Mouse (Mus musculus) embryonic facial prominence, embryonic 12.5 days (tissue): ENCODE measurements around the gene Ncoa4. TPM values are rescaled to one million over a fixed set of nuclear protein-coding genes. Genes with fewer than 3 reads are reported as not detected.
A peak's percentile ranks its signal among the peaks of the same experiment; 100 is the strongest.
"Not testable (repeated sequence)": the region's sequence is repeated elsewhere in the genome, so short reads cannot be mapped to it uniquely, and the experiment has no call there.

Experiments
- ATAC-seq: fragments of 200-750 bp; cut with Nextera tagmentation; 2 replicates; pipeline ENCODE4 v1.8.0; 2017; ENCODE audit not compliant: insufficient number of reproducible peaks, insufficient read depth, low FRiP score, low TSS enrichment
- H3K27ac ChIP-seq: fragments of 300-500 bp; sonication (generic); 2 replicates; pipeline ENCODE4 v1.5.1; 2016; ENCODE audit warnings: mild to moderate bottlenecking
- H3K27me3 ChIP-seq: fragments of 300-500 bp; sonication (generic); 2 replicates; pipeline ENCODE4 v1.6.1; 2016; ENCODE audit warnings: mild to moderate bottlenecking, moderate library complexity
- H3K36me3 ChIP-seq: fragments of 300-500 bp; sonication (generic); 2 replicates; pipeline ENCODE4 v1.6.1; 2016; ENCODE audit warnings: mild to moderate bottlenecking
- H3K4me1 ChIP-seq: fragments of 300-500 bp; sonication (generic); 2 replicates; pipeline ENCODE4 v1.6.1; 2016
- H3K4me2 ChIP-seq: fragments of 300-500 bp; sonication (generic); replicated peaks from 2 replicates; pipeline ENCODE4 v1.6.1; 2016; ENCODE audit warnings: mild to moderate bottlenecking, moderate library complexity
- H3K4me3 ChIP-seq: fragments of 300-500 bp; sonication (generic); 2 replicates; pipeline ENCODE4 v1.5.1; 2016; ENCODE audit warnings: mild to moderate bottlenecking
- H3K9ac ChIP-seq: fragments of 300-500 bp; sonication (generic); 2 replicates; pipeline ENCODE4 v1.6.1; 2016; ENCODE audit warnings: mild to moderate bottlenecking, moderate library complexity
- H3K9me3 ChIP-seq: fragments of 300-500 bp; sonication (generic); 2 replicates; pipeline ENCODE4 v1.6.1; 2016; ENCODE audit warnings: mild to moderate bottlenecking, moderate library complexity
- WGBS: fragments of 180-500 bp; shearing (Covaris S2); methylation state at CpG from one replicate; pipeline ENCODE4 v1.1.7; 2016; 5-methylcytosine and 5-hydroxymethylcytosine counted together
- polyA plus RNA-seq: library from polyadenylated mRNA; unstranded; fragments of >200 nt; fragmentation: Nextera tagmentation; extraction: Ambion mirVana; gene quantifications from 2 replicates; pipeline ENCODE4 v1.2.1, GENCODE M21; 2016

The Ncoa4 gene
- polyA plus RNA-seq, 1 experiment from 2014 or later = 80.0 TPM

DNA sequence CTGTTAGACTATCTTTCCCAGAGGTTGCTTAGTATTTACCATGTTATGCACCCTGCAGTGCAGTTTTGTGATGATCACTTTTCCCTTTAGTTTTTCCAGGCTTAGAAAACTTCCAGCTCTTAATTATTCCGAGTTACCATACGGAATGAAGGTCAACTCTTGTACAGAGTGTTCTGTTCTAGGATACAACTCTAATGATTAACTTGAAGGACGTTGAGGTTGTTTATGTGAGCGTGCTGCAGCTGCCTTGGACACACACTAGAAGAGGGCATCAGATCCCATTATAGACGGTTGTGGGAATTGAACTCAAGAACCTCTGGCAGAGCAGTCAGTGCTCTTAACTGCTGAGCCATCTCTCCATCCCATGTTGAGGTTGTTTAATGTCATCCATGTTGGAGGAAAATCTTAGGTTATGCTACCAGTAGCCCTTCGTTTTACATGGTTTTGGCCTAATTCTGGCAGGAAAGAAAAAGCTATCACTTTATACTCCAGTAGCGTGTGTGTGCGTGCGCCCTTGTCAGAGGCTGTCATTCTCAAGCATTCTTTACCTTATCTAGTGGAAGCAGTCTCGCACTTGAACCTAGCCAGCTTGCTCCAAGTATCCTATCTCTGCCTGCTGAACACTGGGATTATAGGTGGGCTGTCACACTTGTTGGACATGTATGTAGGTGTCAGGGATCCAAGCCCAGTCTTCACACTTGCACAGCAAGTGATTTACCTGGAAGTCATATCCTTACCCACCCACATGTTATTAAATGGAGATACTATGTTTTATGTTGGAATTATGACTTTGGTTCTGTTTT is 19.9 kb downstream of the Ncoa4 start:
- Histone ChIP-seq H3K36me3 (peaks cover 52% of the 10 kb centered on the region), H3K4me1 (no peaks in the 10 kb centered on the region), H3K9ac (no peak overlapping the region), H3K27ac (no peak overlapping the region), H3K27me3 (no peaks in the 10 kb centered on the region), H3K4me2 (no peak overlapping the region), H3K4me3 (no peak overlapping the region), H3K9me3 (no peaks in the 10 kb centered on the region)
- 90% methylated on average over 10 of the region's 10 CpGs for WGBS
- ATAC-seq = no peak

- ATAC-seq = no peak
- H3K36me3 ChIP-seq = peaks cover 53% of the 10 kb centered on the region
- H3K4me1 ChIP-seq = no peaks in the 10 kb centered on the region
- H3K27ac ChIP-seq = no peak overlapping the region
- H3K4me3 ChIP-seq = no peak overlapping the region
- 90% methylated on average over 6 of the region's 6 CpGs for WGBS
- no peaks in the 10 kb centered on the region for H3K9me3 ChIP-seq
- no peak overlapping the region for H3K9ac ChIP-seq
- no peaks in the 10 kb centered on the region for H3K27me3 ChIP-seq
- H3K4me2 ChIP-seq = no peak overlapping the region
Observed at GRCm38 (mm10) chr14:32180861-32181260, 21.2 kb downstream of the Ncoa4 start.

- Histone ChIP-seq H3K9ac (no peak overlapping the region), H3K4me2 (no peak overlapping the region), H3K4me1 (no peaks in the 10 kb centered on the region), H3K9me3 (no peaks in the 10 kb centered on the region), H3K36me3 (peaks cover 73% of the 10 kb centered on the region), H3K4me3 (no peak overlapping the region), H3K27ac (no peak overlapping the region), H3K27me3 (no peaks in the 10 kb centered on the region)
- WGBS = 92% methylated on average over 4 of the region's 4 CpGs
- ATAC-seq = no peak
Observed at GRCm38 (mm10) chr14:32183846-32184245, 24.2 kb downstream of the Ncoa4 start.

DNA sequence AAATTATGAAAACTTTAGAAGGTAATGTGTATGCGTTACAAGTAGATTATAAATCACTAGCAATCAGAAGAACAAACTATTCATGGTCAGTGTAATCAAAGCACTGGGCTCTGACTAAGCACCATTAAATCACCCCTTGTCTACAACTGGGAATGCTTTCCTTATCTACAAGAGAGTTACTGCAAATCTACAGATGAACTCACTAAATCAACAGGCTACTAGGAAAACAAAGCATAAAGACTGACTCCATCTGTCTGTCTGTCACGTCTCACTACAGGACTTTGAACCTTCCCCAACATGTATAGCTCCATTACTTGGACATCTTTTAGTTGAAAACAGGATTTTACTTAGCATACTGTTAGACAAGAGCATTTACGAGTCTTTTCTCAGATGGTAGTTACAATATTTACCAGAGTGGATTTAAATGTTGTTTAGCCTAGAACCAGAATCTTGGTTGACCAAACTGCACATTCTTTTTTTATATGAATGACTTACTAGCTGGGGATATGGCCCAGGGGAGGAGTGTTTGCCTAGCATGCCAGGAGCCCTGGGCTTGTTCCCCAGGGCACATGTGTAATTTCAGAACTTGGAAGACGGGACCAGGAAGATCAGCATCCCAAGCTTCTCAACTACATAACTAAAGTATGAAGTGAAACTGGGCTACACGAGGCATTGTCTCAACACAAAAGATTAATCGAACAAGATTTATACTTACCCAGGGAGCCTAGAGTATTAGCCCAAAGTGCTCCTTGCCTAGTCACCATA is 31.1 kb downstream of the Ncoa4 start:
- H3K4me1 ChIP-seq = no peaks in the 10 kb centered on the region
- no peak overlapping the region for H3K4me3 ChIP-seq
- WGBS = 91% methylated on average over 6 of the region's 6 CpGs
- H3K4me2 ChIP-seq = no peak overlapping the region
- H3K27ac ChIP-seq = no peak overlapping the region
- H3K36me3 ChIP-seq = peaks cover 46% of the 10 kb centered on the region
- no peaks in the 10 kb centered on the region for H3K9me3 ChIP-seq
- H3K27me3 ChIP-seq = no peaks in the 10 kb centered on the region
- H3K9ac ChIP-seq = no peak overlapping the region
- ATAC-seq = no peak

DNA sequence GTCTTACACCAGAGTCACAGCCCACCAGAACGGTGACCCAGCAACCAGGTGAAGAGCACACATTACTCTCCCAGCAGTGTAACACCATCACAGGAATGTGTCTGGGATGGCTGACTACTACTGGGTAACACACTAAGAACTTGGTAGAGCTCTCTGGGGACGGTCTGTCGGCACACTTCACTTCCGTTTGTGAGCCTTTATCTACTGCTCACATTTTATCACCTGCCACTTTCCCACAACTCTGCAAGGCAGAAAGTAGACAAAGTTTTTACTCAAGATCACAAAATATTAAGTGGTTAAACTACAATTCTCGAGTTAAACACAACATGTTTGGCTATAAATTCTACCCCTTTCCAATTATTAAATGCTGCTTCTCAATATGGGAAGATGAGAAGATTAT is 32.3 kb downstream of the Ncoa4 start:
- no peak for ATAC-seq
- Histone ChIP-seq H3K4me2 (no peak overlapping the region), H3K27ac (no peak overlapping the region), H3K4me3 (no peak overlapping the region), H3K27me3 (no peaks in the 10 kb centered on the region), H3K36me3 (peaks cover 42% of the 10 kb centered on the region), H3K4me1 (no peaks in the 10 kb centered on the region), H3K9ac (no peak overlapping the region), H3K9me3 (no peaks in the 10 kb centered on the region)
- 91% methylated on average over 5 of the region's 5 CpGs for WGBS

DNA sequence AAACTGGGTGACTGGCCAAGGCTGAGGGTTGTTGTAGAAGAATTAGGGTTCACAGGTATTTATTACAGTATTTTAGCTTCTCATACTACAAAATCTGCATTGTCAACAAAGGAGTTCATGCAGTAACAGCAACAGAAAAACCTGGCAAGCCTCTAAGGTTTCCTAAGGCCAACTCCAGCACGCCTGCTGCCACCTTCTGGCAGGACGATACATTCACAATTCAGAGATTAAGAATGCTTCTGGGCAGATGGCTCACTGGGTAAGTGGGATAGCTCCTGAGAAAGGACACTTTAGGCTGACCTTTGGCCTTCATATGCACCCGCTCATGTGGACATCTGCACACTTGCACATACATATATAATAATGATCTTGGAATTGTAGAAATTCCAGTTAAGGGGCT is 32.8 kb downstream of the Ncoa4 start:
- H3K27ac ChIP-seq = no peak overlapping the region
- H3K36me3 ChIP-seq = peaks cover 43% of the 10 kb centered on the region
- no peaks in the 10 kb centered on the region for H3K9me3 ChIP-seq
- no peak overlapping the region for H3K4me2 ChIP-seq
- ATAC-seq = no peak
- 43% methylated on average over 3 of the region's 3 CpGs for WGBS
- H3K4me1 ChIP-seq = no peaks in the 10 kb centered on the region
- H3K27me3 ChIP-seq = no peaks in the 10 kb centered on the region
- H3K9ac ChIP-seq = no peak overlapping the region
- H3K4me3 ChIP-seq = no peak overlapping the region

GRCm38 (mm10) chr14:32193557-32193956 is 33.9 kb downstream of the Ncoa4 start:
- not testable (repeated sequence) for ATAC-seq
- H3K36me3 ChIP-seq = peaks cover 43% of the 10 kb centered on the region

DNA sequence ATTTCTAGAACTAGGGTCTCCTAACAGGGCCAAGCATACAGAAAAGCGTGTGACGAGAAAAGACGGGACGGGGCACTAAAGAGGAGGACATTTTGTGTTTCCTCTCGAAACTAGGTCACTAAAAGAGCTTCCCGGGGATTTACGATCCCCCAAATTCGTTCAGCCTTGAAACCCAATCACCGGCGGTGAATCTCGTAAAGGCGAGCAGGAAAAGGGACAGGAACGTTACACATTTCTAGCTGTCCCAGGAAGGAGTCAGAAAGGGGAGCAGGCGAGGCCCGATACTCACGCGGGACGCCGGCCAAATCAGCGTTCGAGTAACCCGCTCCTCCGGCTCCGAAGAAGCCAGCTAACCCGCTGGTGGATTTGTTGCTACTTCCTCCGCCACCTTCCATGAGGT is 41.7 kb downstream of the Ncoa4 start:
- Histone ChIP-seq H3K4me1 (peaks cover 23% of the 10 kb centered on the region), H3K4me3 (peak overlapping the region; percentile 92), H3K9me3 (no peaks in the 10 kb centered on the region), H3K27ac (no peak overlapping the region), H3K27me3 (no peaks in the 10 kb centered on the region), H3K9ac (peak overlapping the region; percentile 93), H3K36me3 (peaks cover 28% of the 10 kb centered on the region), H3K4me2 (peak overlapping the region; percentile 71)
- under 1% methylated on average over 25 of the region's 26 CpGs for whole genome bisulfite sequencing
- no peak for ATAC-seq

More at GRCm38 (mm10) chr14:32193557-32193956, 33.9 kb downstream of the Ncoa4 start:
- H3K27ac ChIP-seq, H3K9me3 ChIP-seq, H3K27me3 ChIP-seq, H3K4me3 ChIP-seq, H3K9ac ChIP-seq, H3K4me1 ChIP-seq, H3K4me2 ChIP-seq: not testable (repeated sequence)
- WGBS = 82% methylated on average over 5 of the region's 5 CpGs

DNA sequence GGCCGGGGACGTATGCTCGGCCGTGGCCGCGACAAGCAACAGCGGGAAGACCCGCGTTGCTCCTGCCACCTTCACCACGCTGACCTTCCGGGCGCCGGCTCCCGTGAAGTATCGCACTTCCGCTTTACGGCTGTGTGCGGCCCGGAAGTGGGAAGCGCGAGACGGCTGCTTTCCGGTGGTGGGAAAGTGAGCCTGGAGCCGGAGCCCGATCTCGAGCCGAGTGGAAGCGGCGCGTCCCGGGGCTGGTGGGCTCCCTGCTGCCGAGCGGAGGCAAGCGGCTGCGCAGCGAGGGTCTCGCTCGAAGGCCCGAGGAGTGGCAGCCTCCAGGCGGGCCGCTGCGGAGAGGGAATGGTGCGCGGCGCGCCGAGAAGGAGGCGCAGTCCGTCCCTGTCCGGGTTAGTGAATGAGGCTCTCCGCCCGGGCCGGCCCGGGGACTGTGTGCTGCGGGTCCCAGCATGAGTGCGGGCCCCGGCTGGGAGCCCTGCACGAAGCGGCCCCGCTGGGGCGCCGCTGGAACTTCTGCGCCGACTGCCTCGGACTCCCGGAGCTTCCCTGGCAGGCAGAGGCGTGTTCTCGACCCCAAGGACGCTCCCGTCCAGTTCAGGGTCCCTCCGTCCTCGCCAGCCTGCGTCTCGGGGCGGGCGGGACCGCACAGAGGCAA is 42.3 kb downstream of the Ncoa4 start, which contains the start of the genes Timm23 and Parg:
Gene Timm23 (minus strand): TSS at position 108 of the 661 bp plus-strand sequence.
Gene Parg (plus strand): TSS at position 159 of the 661 bp plus-strand sequence.
- H3K4me1 ChIP-seq = peaks cover 23% of the 10 kb centered on the region
- H3K9ac ChIP-seq = peak within 1 kb of the TSS; percentile 93
- H3K4me2 ChIP-seq = peak within 1 kb of the TSS; percentile 93
- WGBS = under 1% methylated on average over 77 of the region's 77 CpGs
- H3K9me3 ChIP-seq = no peaks in the 10 kb centered on the region
- peak within 1 kb of the TSS; percentile 63; the same call in 1 of the 2 replicates for H3K27ac ChIP-seq
- H3K36me3 ChIP-seq = peaks cover 26% of the 10 kb centered on the region
- ATAC-seq = peak; percentile 81
- H3K27me3 ChIP-seq = no peaks in the 10 kb centered on the region
- peak within 1 kb of the TSS; percentile 92 for H3K4me3 ChIP-seq

DNA sequence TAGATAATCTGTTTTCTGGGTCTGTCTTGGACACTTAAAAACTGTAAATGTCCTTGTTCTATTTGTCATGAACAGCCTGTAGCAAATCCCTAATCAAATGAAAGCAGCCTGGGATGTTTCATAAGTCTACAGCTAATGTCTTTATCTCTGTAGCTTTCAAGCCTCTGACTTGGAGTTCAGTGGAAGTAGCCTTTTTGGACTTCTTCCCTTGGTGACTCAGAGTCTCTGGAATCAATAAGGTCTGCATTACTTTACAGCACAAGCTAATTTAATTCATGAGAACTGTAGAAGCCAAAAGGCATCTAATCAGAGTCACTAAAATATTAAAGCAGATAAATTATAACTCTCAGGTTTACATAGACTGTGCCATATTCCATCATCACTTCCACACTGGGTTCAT is 66.9 kb downstream of the Ncoa4 start:
- no peak for ATAC-seq
- no peaks in the 10 kb centered on the region for H3K27me3 ChIP-seq
- no peak overlapping the region for H3K9ac ChIP-seq
- no peak overlapping the region for H3K4me3 ChIP-seq
- H3K36me3 ChIP-seq = 0 out of 2 replicates have a peak, but pooled peaks cover under 1% of the 10 kb centered on the region
- no peaks in the 10 kb centered on the region for H3K9me3 ChIP-seq
- no peak overlapping the region for H3K4me2 ChIP-seq
- H3K4me1 ChIP-seq = no peaks in the 10 kb centered on the region
- H3K27ac ChIP-seq = no peak overlapping the region

GRCm38 (mm10) chr14:32228996-32229395 is 69.3 kb downstream of the Ncoa4 start:
- Histone ChIP-seq H3K4me2 (no peak overlapping the region), H3K4me3 (no peak overlapping the region), H3K9ac (no peak overlapping the region), H3K27me3 (no peaks in the 10 kb centered on the region), H3K9me3 (no peaks in the 10 kb centered on the region), H3K4me1 (no peaks in the 10 kb centered on the region), H3K27ac (no peak overlapping the region), H3K36me3 (0 out of 2 replicates have a peak, but pooled peaks cover 3% of the 10 kb centered on the region)
- ATAC-seq = no peak
- WGBS = 0% methylated on average over 2 of the region's 2 CpGs
